Mouse (Mus musculus) retina, embryonic 14.5 days (tissue): ENCODE results near the gene Mmel1.

ENCODE experiments used
- DNase-seq: peaks from one replicate; pipeline ENCODE4 v3.0.0-alpha.2; 2015; ENCODE audit warnings: low spot score

Mmel1 gene

GRCm38 (mm10) chr4:154936542-154937255, 67.3 kb downstream of the Mmel1 start:
- DNase-seq = no peak

- DNase-seq = no peak
These were observed 68.4 kb downstream of the Mmel1 start for GRCm38 (mm10) chr4:154937746-154938145.

- DNase-seq = no peak
These were observed 70.8 kb downstream of the Mmel1 start for GRCm38 (mm10) chr4:154940156-154940555.

GRCm38 (mm10) chr4:154941831-154942230, 72.4 kb downstream of the Mmel1 start:
- no peak for DNase-seq

GRCm38 (mm10) chr4:154942632-154943322, 73.4 kb downstream of the Mmel1 start:
- no peak for DNase-seq

GRCm38 (mm10) chr4:154943323-154944039, 74.1 kb downstream of the Mmel1 start:
- DNase-seq = no peak

GRCm38 (mm10) chr4:154944121-154944590, 74.8 kb downstream of the Mmel1 start:
- DNase-seq = peak; percentile 95
